Mouse (Mus musculus): ENCODE results near the gene Gm49378. TPM values are rescaled to one million over a fixed set of nuclear protein-coding genes. Genes with fewer than 3 reads are reported as not detected.
A peak's percentile ranks its signal among the peaks of the same experiment; 100 is the strongest.

Gene Gm49378
- polyA plus RNA-seq, 1 experiment from 2014 or later = 1.9 TPM

DNA sequence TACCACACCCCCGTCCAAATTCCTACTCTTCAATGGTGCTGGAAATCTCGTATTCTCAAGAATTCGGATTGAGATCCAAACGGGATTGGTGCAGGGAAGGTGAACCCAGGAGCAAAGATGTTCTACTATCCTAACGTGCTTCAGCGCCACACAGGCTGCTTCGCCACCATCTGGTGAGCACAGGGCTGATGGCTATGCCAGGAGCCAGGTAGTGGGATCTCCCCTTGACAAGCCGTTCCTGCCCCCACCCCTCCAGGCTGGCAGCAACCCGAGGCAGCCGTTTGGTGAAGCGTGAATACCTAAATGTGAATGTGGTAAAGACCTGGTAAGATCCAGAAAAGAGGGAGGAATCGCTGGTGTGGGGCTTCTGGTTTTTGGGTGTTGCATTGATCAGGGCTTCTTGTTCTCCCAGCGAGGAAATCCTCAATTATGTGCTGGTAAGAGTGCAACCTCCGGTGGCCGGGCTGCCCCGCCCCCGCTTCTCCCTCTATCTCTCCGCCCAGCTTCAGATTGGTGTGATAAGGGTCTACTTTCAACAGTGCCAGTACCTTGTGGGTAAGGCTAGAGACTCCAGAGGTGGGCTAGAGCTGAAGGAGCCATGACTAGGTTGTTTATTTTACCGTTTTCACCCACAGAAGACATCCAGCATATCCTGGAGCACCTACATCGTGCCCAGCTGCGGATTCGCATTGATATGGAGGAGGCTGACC, 19.1 kb downstream of the Gm49378 start:
- H3K9ac ChIP-seq = peak overlapping the region; percentile 57
- H3K27me3 ChIP-seq = no peaks in the 10 kb centered on the region
- H3K36me3 ChIP-seq = 0 out of 2 replicates have a peak, but pooled peaks cover 4% of the 10 kb centered on the region
- ATAC-seq (ENCODE audit: low read depth) = peak; percentile 76; the same call in 1 of the 2 replicates
- H3K27ac ChIP-seq (replicated peaks) = peak overlapping the region; percentile 30; the same call in 1 of the 2 replicates
- H3K4me2 ChIP-seq = peak overlapping the region; percentile 44
- 57% methylated on average over 22 of the region's 22 CpGs for WGBS
- no peaks in the 10 kb centered on the region for H3K9me3 ChIP-seq
- 0 out of 2 replicates have a peak, but pooled peaks cover 4% of the 10 kb centered on the region for H3K4me1 ChIP-seq (replicated peaks)
- peak overlapping the region; percentile 36 for H3K4me3 ChIP-seq

- peak; percentile 85 for ATAC-seq (ENCODE audit: low read depth)
- 19% methylated on average over 21 of the region's 21 CpGs for WGBS
- Histone ChIP-seq H3K27me3 (no peaks in the 10 kb centered on the region), H3K27ac (replicated peaks) (peak within 1 kb of the TSS; percentile 30; the same call in 1 of the 2 replicates), H3K36me3 (no peaks in the 10 kb centered on the region), H3K4me1 (replicated peaks) (0 out of 2 replicates have a peak, but pooled peaks cover 4% of the 10 kb centered on the region), H3K9ac (peak within 1 kb of the TSS; percentile 57), H3K4me3 (peak within 1 kb of the TSS; percentile 36), H3K9me3 (no peaks in the 10 kb centered on the region), H3K4me2 (peak within 1 kb of the TSS; percentile 44)
Observed at GRCm38 (mm10) chr14:55617822-55618221, 19.9 kb downstream of the Gm49378 start, which contains the start of gene Rec8. Gene Rec8, plus strand, starts transcription at chr14:55618037.

- Histone ChIP-seq H3K4me1 (replicated peaks) (0 out of 2 replicates have a peak, but pooled peaks cover 4% of the 10 kb centered on the region), H3K27ac (replicated peaks) (no peak overlapping the region), H3K4me2 (no peak overlapping the region), H3K27me3 (no peaks in the 10 kb centered on the region), H3K4me3 (no peak overlapping the region), H3K9me3 (no peaks in the 10 kb centered on the region), H3K9ac (no peak overlapping the region), H3K36me3 (no peaks in the 10 kb centered on the region)
- 73% methylated on average over 2 of the region's 2 CpGs for WGBS
- no peak for ATAC-seq (ENCODE audit: low read depth)
Observed at GRCm38 (mm10) chr14:55616844-55617243, 20.9 kb downstream of the Gm49378 start.

GRCm38 (mm10) chr14:55615876-55616275, 21.8 kb downstream of the Gm49378 start:
- Histone ChIP-seq H3K36me3 (0 out of 2 replicates have a peak, but pooled peaks cover 2% of the 10 kb centered on the region), H3K4me1 (replicated peaks) (0 out of 2 replicates have a peak, but pooled peaks cover 4% of the 10 kb centered on the region), H3K27ac (replicated peaks) (no peak overlapping the region), H3K27me3 (no peaks in the 10 kb centered on the region), H3K9ac (no peak overlapping the region), H3K4me3 (no peak overlapping the region), H3K4me2 (no peak overlapping the region), H3K9me3 (no peaks in the 10 kb centered on the region)
- 63% methylated on average over 2 of the region's 2 CpGs for WGBS
- ATAC-seq (ENCODE audit: low read depth) = no peak

DNA sequence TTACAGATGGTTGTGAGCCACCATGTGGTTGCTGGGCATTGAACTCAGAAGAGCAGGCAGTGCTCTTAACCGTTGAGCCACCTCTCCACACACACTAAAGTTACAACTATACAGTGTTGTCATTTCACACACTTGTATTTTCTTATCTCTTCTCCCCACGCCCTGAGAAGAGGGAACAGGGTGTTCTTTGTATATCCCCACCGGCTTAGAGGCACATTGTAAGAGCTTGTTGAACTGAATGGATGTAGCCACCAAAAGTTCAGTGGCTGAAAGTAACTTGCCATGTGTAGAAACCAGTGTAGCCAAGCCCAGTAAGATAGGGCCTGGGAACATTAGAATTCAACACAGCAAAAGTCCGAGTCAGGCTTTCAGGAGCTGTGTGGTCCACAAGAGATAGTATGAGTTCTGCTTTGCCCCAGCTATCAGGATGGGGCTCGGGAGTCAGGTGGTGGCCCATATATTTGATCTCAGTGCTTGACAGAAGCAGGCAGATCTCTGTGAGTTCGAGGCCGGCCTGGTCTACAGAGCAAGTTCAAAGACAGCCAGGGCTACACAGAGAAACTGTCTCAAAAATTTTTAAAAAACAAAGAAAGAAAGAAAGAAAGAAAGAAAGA, 23.0 kb downstream of the Gm49378 start:
- 0 out of 2 replicates have a peak, but pooled peaks cover 4% of the 10 kb centered on the region for H3K4me1 ChIP-seq (replicated peaks)
- H3K4me2 ChIP-seq = no peak overlapping the region
- H3K9ac ChIP-seq = no peak overlapping the region
- no peaks in the 10 kb centered on the region for H3K9me3 ChIP-seq
- no peak overlapping the region for H3K27ac ChIP-seq (replicated peaks)
- no peak overlapping the region for H3K4me3 ChIP-seq
- peaks cover 11% of the 10 kb centered on the region for H3K36me3 ChIP-seq
- no peak for ATAC-seq (ENCODE audit: low read depth)
- H3K27me3 ChIP-seq = no peaks in the 10 kb centered on the region
- 83% methylated on average over 7 of the region's 7 CpGs for WGBS

GRCm38 (mm10) chr14:55613346-55613745, 24.3 kb downstream of the Gm49378 start:
- no peak for ATAC-seq (ENCODE audit: low read depth)
- Histone ChIP-seq H3K36me3 (peaks cover 24% of the 10 kb centered on the region), H3K9me3 (no peaks in the 10 kb centered on the region), H3K4me1 (replicated peaks) (0 out of 2 replicates have a peak, but pooled peaks cover 4% of the 10 kb centered on the region), H3K9ac (no peak overlapping the region), H3K27ac (replicated peaks) (no peak overlapping the region), H3K27me3 (no peaks in the 10 kb centered on the region), H3K4me3 (no peak overlapping the region), H3K4me2 (no peak overlapping the region)
- 80% methylated on average over 6 of the region's 6 CpGs for WGBS

DNA sequence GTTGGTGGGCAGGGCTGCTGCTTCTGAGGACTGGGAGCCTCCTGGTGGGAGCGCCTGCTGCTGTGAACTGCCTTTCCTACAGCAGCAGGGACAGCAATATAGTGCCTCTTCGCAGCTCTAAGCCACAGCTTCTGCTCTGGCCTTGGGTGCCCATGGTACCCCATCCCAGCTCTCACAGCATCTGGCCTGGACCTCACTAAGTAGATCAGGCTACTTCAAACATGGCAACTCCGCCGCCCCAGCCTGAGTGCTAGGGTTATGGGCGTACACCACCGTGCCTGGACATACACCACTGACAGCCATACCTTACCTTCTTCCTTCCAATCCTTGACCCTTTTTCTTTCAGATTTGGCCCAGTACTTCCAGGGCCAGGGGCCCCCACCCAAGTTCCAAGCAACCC, 29.4 kb downstream of the Gm49378 start:
- 96% methylated on average over 6 of the region's 6 CpGs for WGBS
- Histone ChIP-seq H3K27me3 (no peaks in the 10 kb centered on the region), H3K9me3 (no peaks in the 10 kb centered on the region), H3K4me1 (replicated peaks) (peaks cover 11% of the 10 kb centered on the region), H3K27ac (replicated peaks) (no peak overlapping the region), H3K4me2 (no peak overlapping the region), H3K36me3 (peaks cover 67% of the 10 kb centered on the region), H3K9ac (no peak overlapping the region), H3K4me3 (no peak overlapping the region)
- no peak for ATAC-seq (ENCODE audit: low read depth)

DNA sequence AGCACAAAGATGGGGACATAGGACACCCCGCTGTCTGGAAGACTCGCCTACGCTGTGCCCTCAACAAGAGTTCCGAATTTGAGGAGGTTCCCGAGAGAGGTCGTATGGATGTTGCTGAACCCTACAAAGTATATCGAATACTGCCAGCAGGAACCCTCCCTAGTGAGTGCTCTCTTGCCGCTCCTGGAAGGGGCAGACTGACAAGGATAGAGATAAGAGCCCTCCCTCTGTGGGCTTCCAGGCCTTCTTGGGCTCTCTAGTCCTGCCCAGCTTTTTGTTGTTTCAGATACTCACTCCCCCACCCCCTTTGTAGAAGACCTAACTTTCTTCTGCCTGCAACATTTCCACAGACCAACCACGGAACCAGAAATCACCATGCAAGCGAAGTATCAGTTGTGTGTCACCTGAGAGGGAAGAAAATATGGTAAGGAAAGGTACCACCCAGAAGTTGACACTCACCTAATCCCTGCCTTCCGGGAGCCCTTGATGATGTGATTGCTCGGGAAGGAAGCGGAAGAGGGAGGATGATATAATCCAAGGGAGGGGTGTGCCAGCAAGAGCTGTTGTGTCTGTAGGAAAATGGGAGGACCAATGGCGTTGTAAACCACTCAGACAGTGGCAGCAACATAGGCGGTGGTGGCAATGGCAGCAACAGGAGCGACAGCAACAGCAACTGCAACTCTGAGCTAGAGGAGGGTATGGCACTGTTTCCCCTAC, 31.8 kb downstream of the Gm49378 start:
- Histone ChIP-seq H3K4me2 (no peak overlapping the region), H3K9ac (no peak overlapping the region), H3K27ac (replicated peaks) (no peak overlapping the region), H3K36me3 (peaks cover 89% of the 10 kb centered on the region), H3K9me3 (no peaks in the 10 kb centered on the region), H3K27me3 (no peaks in the 10 kb centered on the region), H3K4me1 (replicated peaks) (peaks cover 12% of the 10 kb centered on the region), H3K4me3 (no peak overlapping the region)
- 93% methylated on average over 16 of the region's 16 CpGs for WGBS
- ATAC-seq (ENCODE audit: low read depth) = no peak

DNA sequence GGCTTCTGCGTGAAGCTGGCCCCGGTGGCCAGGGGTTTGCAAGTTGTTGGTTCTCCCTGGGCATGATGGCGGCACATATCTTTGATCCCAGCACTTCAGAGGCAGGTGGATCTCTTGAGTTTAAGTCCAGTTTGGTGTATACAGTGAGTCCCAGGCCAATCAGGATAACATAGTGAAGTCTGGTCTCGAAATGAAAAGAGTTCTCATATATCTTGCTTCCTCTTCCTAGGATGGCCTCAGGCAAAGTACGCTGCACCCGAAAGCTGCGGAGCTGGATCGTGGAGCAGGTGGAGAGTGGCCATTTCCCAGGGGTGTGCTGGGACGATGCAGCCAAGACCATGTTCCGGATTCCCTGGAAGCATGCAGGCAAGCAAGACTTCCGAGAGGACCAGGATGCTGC, 32.9 kb downstream of the Gm49378 start:
- Histone ChIP-seq H3K27ac (replicated peaks) (no peak overlapping the region), H3K36me3 (peaks cover 93% of the 10 kb centered on the region), H3K27me3 (no peaks in the 10 kb centered on the region), H3K4me3 (no peak overlapping the region), H3K9me3 (no peaks in the 10 kb centered on the region), H3K9ac (no peak overlapping the region), H3K4me2 (no peak overlapping the region), H3K4me1 (replicated peaks) (peaks cover 12% of the 10 kb centered on the region)
- ATAC-seq (ENCODE audit: low read depth) = no peak
- 82% methylated on average over 11 of the region's 11 CpGs for WGBS

- H3K4me3 ChIP-seq = peak overlapping the region; percentile 30
- H3K4me1 ChIP-seq (replicated peaks) = peaks cover 12% of the 10 kb centered on the region
- peak; percentile 85 for ATAC-seq (ENCODE audit: low read depth)
- no peaks in the 10 kb centered on the region for H3K9me3 ChIP-seq
- 0 out of 2 replicates have a peak overlapping the region, but pooled peaks have one; percentile 18 for H3K9ac ChIP-seq
- 23% methylated on average over 19 of the region's 19 CpGs for WGBS
- H3K27me3 ChIP-seq = no peaks in the 10 kb centered on the region
- H3K4me2 ChIP-seq = peak overlapping the region; percentile 50
- peaks cover 93% of the 10 kb centered on the region for H3K36me3 ChIP-seq
- peak overlapping the region; percentile 55; the same call in 1 of the 2 replicates for H3K27ac ChIP-seq (replicated peaks)
Observed at GRCm38 (mm10) chr14:55603633-55604576, 33.8 kb downstream of the Gm49378 start.

- ATAC-seq (ENCODE audit: low read depth) = 0 out of 2 replicates have a peak, but pooled peaks have one; percentile 16
- Histone ChIP-seq H3K27ac (replicated peaks) (peak within 1 kb of the TSS; percentile 55; the same call in 1 of the 2 replicates), H3K4me2 (peak within 1 kb of the TSS; percentile 50), H3K4me3 (peak within 1 kb of the TSS; percentile 30), H3K9me3 (no peaks in the 10 kb centered on the region), H3K4me1 (replicated peaks) (peaks cover 12% of the 10 kb centered on the region), H3K9ac (0 out of 2 replicates have a peak within 1 kb of the TSS, but pooled peaks have one; percentile 18), H3K36me3 (peaks cover 93% of the 10 kb centered on the region), H3K27me3 (no peaks in the 10 kb centered on the region)
- 89% methylated on average over 7 of the region's 7 CpGs for WGBS
Observed at GRCm38 (mm10) chr14:55603271-55603632, 34.4 kb downstream of the Gm49378 start, which contains the start of gene Irf9. Gene Irf9, plus strand, starts transcription at chr14:55603571.

Data from neural tube, embryonic 13.5 days (tissue).